Mouse (Mus musculus) lung, postnatal 10 days (tissue): ENCODE data around the gene Snx21.

Source experiments
- DNase-seq: peaks from one replicate; pipeline ENCODE4 v3.0.0; 2021

Gene Snx21

DNA sequence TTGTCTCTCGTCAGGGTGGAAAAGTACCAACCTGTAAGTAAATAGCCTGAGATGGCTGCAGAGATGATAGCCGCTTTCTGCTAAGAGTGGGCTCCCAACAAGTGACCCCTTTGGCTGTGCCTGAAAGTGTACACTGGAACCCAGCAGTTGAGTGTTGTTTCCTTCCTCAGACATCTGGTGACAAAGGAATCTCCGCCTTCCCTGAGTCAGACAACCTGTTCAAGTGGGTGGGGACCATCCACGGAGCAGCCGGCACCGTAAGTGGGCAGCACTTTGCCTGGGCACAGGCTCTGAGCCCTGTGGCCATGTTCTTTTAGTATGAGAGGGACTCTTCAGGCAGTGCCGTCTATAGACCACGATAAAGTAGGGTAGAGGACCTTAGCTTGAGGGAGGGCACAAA, 14.5 kb upstream of the Snx21 start:
- DNase-seq, result no peak

DNA sequence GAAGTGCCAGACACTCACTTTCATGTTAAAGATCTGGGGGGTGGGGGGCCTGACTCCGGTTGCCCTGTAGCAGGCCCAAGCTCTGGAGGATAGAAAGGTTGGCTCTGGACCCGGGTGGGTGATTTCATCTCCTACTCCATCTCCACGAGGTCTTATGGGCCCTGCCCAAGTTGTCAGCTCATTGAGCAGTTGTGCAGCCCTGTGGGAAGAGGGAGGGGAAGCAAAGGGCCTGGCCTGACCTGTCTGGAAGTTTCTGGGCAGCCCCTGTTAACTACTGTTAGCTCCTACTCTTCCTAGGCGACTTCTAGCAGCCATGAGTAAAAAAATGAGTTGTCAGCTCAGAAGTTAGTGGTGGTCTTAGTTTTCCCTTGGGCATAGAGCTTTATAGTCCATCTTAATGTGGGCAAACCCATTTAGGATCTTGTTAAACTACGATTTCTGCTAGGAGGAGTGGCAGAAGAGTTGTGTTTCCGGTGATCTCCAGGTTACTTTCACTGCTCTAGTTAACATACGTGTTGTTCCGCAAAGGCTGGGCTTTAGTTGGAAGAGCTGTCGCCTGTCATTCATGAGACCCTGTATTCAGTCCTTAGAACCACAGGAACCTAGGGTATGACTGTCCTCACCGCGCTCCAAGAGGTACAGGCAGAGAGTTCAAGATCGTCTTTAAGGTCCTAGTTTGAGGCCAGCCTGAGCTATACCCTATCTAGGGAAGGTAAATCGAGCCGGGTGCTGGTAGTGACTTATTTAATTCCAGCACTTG, 12.2 kb upstream of the Snx21 start:
- DNase-seq, result no peak

DNA sequence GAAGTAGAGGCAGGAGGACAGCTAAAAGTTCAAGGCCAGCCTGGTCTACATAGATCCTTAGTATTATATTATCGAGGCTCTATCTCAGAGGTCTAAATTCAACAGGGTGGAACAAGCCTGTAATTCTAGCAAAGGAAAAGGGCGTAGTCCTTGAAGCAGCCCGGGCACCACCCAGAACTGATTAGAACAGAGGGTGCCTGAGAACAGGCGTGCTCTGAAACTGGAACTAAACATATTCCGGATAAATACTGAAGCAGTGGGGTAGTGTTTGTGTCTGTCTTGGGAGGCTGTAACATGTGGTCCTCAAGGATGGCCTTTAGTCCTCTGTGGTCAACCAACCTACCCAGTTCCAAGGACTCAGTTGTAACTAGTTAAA, 11.6 kb upstream of the Snx21 start:
- DNase-seq, result no peak

DNA sequence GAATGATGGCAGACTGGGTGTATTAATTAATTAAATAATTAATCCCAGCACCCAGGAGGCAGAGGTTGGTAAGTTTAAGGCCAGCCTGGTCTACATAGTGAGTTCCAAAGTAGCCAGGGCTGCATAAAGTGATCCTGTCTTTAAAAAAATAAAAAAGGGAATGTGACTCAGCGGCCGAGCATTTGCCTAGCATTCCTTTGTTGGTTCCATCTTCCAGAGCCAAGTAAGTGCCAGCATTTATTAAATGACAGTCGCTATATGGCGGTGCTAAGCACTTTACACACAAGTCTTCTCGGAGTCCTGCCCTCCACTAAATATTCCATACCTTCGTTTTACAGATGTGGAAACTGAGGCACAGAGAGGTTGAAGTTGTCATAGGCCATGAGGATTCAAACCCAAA, 9.5 kb upstream of the Snx21 start:
- DNase-seq, result no peak

DNA sequence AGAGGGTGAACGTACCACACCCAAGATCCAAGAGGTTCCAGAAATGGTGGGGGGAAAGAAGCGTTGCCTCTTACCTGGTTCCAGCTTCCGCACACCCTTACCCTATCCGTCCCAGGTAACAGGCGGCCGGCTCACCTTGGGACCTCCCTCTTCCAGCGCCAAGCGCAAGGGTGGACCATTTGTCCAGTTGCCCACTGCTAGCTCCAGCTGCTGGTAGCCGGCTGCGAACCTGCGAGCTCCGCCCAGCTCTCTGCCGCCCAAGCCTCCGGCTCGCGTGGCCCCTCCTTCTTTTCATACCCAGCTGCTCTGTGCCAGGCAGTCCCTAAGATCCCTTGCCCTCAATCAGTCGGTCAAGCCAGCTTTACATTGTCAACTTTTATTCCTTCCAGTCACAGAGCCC, 8.8 kb upstream of the Snx21 start:
- no peak for DNase-seq

- no peak for DNase-seq
Measured at GRCm38 (mm10) chr2:164777246-164778014, 8.2 kb upstream of the Snx21 start.

DNA sequence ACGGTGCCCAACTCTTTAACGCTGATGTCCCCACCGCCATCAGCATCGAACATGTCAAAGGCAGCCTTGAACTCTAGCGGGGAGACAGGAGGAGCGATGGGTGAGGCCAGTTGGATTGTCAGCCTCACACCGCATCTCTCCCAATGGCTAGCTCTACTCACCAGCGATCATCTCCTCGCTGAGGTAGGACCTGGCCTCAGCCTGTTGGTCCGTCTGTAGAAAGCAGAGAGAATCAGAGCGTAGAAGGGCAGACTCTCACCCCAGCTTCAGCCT, 7.7 kb upstream of the Snx21 start:
- DNase-seq, result no peak

GRCm38 (mm10) chr2:164778809-164779208, 6.8 kb upstream of the Snx21 start:
- no peak for DNase-seq

DNA sequence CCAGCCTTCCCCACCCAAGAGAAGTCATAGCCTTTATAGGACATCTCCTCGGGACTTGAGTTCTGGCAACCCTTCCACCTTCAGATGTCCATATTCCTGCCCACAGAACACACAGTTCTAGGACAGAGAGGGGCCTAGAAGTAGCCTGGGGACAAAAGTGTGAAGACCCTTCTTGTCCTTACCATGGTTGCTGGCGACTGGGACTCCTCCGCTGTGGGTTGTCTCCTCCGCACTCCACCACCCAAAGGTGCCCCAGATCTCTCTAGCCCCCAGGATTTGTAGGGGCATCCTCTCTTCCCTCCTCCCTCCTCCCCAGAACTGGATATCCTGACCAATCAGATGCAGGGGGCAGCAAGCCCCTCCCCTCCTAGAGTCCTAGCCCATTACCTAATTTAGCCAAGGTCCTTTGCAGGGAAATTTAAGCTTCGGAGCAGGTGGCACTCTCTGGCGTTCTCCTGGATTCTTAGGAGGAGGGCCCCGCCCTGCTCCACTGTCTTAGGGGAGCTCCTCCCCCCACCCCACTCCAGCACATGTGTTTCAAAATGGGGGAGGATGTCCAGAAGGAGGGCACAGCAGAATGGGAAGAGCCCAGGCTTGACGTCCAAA, 6.0 kb upstream of the Snx21 start, which contains the start of gene Tnnc2:
Tnnc2 (minus strand) TSS at position 487 of the 606 bp plus-strand sequence.
- no peak for DNase-seq

DNA sequence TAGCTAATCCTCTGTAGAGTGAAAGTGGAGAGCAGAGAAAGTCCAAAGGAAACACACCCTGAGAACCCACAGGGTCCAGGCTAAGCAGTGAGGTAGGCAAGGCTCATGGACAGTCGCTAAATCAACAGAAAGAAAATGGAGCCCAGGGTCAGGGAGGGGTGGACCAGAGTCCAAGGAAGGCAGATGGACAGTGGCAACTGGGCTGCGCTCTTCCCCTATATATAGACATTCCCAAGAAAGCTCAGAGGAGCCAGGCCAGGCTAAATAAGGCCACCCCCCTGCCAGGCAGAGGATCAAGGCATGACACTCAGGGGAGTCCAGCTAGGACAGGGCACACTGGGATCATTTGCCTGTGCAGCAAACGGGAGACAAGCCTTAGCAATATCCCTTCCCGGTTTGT, 3.7 kb upstream of the Snx21 start:
- DNase-seq, result no peak

DNA sequence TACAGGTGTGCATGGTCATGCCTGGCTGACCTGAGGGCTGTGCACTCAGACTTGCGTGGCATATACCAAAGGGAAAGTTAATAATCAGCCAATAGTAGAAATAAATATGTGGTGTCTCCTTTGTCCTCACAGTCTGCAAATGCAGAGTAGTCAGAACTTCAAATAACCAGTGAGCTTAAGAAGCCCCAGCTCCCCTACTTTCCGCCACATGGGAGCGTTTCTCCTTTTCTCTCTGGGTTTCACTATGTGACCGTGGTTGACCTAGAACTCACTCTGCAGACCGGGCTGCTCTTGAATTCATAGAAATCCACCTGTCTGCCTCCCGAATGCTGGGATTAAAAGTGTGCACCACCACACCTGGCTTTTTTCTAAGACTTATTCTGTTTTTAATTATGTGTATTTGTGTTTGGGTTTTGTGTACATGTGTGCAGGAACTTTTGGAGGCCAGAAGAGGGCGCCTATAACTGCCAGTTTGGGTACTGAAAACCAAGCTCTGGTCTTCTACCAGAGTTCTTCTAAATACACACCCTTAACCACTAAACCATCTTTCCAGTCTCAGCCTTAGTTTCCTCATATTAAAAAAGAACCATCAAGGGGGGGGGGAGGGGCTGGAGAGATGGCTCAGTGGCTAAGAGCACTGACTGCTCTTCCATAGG, 1.6 kb upstream of the Snx21 start:
- no peak for DNase-seq

- DNase-seq, result no peak
Measured at GRCm38 (mm10) chr2:164784869-164785420, 678 bp upstream of the Snx21 start.

- peak; percentile 64 for DNase-seq
Measured at GRCm38 (mm10) chr2:164786388-164786885, 814 bp downstream of the Snx21 start.

GRCm38 (mm10) chr2:164787032-164787431, 1.4 kb downstream of the Snx21 start:
- no peak for DNase-seq

DNA sequence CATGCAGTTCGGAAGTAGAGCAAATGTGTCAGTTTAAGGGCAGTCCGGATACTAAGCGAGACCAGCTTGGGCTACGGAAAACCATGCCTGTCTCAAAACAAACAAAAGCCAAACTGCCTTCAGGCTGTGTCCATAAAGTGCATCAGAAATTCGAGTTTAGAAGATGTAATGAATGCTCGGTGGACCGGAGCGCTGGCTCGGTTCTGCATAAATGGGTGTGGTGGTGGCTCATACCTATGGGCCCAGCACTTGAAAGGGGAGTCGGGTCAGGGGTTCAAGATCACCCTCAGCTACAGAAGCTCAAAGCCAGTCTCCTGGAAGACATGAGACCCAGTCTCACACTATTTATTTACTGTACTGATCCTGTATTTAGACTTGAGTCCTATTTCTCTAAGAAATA, 2.2 kb downstream of the Snx21 start:
- DNase-seq, result no peak

DNA sequence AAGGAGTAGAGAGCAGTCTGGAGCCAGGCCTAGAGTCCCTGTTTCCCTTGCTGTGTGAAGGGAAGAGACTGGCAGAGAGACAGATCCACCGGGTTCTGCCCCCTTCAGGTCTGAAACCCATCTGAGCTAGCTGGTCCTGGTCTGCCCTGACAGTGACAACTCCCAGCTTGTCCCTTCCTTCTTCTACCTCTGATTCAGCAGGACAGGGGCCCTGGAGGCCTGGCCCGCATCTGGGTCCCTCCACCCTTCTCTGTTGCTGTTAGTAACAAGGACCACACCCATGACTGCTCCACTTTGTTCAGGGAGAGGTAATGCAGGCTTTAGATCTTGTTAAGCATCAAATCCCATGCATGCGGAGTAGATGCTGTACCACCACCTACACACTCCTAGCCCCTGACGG, 2.8 kb downstream of the Snx21 start:
- DNase-seq, result no peak

- peak; percentile 62 for DNase-seq
Measured at GRCm38 (mm10) chr2:164790451-164790850, 4.8 kb downstream of the Snx21 start.

DNA sequence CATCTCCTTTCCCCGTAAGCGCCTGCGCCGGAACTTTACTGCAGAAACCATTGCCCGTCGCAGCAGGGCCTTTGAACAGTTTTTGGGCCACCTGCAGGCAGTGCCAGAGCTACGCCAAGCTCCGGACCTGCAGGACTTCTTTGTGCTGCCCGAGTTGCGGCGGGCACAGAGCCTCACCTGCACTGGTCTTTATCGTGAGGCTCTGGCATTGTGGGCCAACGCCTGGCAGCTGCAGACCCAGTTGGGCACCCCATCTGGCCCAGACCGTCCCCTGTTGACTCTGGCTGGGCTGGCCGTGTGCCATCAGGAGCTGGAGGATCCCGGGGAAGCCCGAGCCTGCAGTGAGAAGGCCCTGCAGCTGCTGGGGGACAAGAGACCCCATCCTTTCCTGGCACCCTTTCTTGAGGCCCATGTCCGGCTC, 6.2 kb downstream of the Snx21 start:
- no peak for DNase-seq

GRCm38 (mm10) chr2:164792400-164793190, 7.0 kb downstream of the Snx21 start:
- no peak for DNase-seq

DNA sequence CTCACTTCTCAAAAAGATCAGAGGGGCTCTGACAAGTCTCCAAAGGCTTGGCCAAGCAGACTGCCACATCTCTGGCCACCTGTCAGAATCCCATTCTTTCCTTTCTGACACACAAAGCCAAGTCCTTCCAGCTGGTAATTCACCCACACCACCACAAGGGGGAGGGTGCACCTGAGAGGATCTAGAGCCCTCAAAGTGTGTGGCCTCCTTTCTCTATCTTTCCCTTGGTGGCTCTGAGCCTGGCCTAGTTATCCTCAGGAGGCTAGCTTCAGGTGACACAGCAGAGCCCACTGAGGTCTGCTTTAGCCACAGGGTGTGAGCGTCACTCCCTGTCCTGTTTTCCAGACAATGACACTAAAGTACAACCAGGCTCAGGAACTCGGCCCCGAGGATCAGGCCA, 7.6 kb downstream of the Snx21 start:
- DNase-seq, result peak; percentile 78

DNA sequence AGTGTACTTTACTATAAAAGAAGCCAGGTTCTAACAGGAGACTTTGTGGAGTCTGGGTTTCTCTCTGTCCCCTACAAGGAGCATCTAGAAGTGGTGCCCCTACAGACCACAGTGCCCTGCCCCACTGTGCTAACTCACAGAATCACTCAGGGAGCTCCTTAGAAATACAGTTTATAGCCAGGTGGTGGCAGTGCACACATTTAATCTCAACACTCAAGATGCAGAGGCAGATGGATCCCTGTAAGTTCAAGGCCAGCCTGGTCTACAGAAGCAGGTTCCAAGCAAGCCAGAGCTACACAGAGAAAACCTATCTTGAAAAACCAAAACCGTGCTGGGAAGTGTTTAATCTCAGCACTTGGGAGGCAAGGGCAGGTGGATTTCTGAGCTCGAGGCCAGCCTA, 8.1 kb downstream of the Snx21 start:
- DNase-seq, result no peak

DNA sequence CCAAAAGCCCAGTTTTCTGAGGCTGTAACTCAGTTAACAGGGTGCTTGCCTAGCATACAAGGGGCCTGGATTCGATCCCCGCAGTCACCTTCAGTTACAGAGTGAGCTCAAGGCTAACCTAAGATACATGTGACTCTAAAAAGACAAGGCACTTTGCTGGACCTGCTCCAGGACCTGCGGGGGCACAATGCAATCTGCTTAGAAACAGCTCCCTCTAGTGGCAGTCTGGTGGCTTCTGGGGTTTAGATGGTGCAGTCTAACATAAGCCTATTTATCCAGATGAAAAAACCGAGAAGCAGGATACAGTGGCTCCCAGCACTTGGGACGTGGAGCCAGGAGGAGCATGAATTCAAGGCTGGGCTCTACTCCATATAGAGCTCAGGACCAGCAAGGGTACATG, 8.7 kb downstream of the Snx21 start:
- DNase-seq, result peak; percentile 92
